In the genomic region with DNA sequence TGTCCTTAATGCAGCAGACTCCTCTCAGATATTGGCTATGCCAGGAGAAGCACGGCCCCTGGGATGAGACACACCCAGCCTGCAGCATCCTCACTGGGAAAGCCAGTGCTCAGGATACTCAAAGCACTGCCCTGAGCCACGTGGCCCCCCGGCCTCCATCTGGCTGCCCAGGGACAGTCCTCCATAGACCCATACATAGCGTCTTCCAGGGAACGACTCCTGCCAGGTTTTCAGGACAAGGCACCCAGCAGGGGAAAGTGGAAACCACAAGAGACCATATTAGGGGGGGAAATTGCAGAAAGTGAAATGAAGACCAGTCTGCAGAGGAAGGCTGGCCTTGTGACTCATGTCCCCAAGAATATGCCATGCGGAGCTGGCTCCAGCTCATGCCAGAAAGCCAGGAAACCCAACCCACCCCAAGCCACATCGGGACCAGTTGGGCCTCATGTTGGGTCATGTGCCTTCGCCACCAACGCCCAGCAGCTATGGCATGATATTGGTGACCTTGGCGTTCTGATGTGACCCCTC, we compare ENCODE assay signal across 17 mouse cellular contexts. TPM values are rescaled to one million over a fixed set of nuclear protein-coding genes. Genes with fewer than 3 reads are reported as not detected.
DNase-seq lines count a peak whose midpoint lies in the region; ATAC-seq and TF ChIP-seq lines count a peak whose summit lies in the region.
"Had no signal": no experiment of that assay in that cellular context is flagged by ENCODE, and none has a peak within 500 bp of the region (broad histone marks: within the 10 kb centered on the region; RNA-seq: fewer than 3 reads in every experiment).

No protein-coding gene starts in this region.

- peak; percentile 43 for DNase-seq in adrenal gland, adult 2 months
- no peak for DNase-seq in adrenal gland, postnatal 10 days
- DNase-seq in gastrocnemius, adult 2 months: peak; percentile 84
- no peak for DNase-seq in gastrocnemius, postnatal 36 days
- no peak for DNase-seq in kidney, postnatal 0 days (ENCODE audit: low spot score)
- DNase-seq in kidney, postnatal 10 days: no peak
- DNase-seq in Muller cell, postnatal 12 days (ENCODE audit: inconsistent ontology term): peak; percentile 79
- DNase-seq in forebrain, postnatal 0 days: no peak
- DNase-seq: B cell, adult 2 months; kidney, adult 9 months; thymus, postnatal 14 days had no signal

- intact Hi-C loops in gastrocnemius, adult 2 months (cut with DNase I): no loop called here
- intact Hi-C loops in gastrocnemius, postnatal 36 days (cut with DNase I): no loop called here

- H3K27me3 ChIP-seq in kidney, postnatal 0 days (ENCODE audit: insufficient read depth, low read length): no peaks in the 10 kb centered on the region
- no peaks in the 10 kb centered on the region for H3K27me3 ChIP-seq in forebrain, postnatal 0 days (ENCODE audit: insufficient read depth, low read length)
- H3K27me3 ChIP-seq: embryonic facial prominence, embryonic 12.5 days; stomach, embryonic 15.5 days had no signal

- 75% methylated on average over 10 of the region's 10 CpGs for WGBS in kidney, postnatal 0 days
- 79% methylated on average over 10 of the region's 10 CpGs for whole genome bisulfite sequencing in forebrain, postnatal 0 days

- H3K4me3 ChIP-seq in gastrocnemius, adult 2 months: no peak overlapping the region; the same call in 1 of the 2 replicates
- no peak overlapping the region for H3K4me3 ChIP-seq in kidney, postnatal 0 days (replicated peaks; ENCODE audit: low read depth, low read length)
- no peak overlapping the region for H3K4me3 ChIP-seq in forebrain, postnatal 0 days (ENCODE audit: low read depth, low read length)
- H3K4me3 ChIP-seq: embryonic facial prominence, embryonic 12.5 days; stomach, embryonic 15.5 days had no signal

- H3K4me2 ChIP-seq in kidney, postnatal 0 days (ENCODE audit: low read length): no peak overlapping the region
- H3K4me2 ChIP-seq in forebrain, postnatal 0 days (ENCODE audit: low read depth): no peak overlapping the region
- H3K4me2 ChIP-seq: embryonic facial prominence, embryonic 12.5 days; heart, embryonic 11.5 days; hindbrain, embryonic 14.5 days; stomach, embryonic 15.5 days had no signal

- peaks cover 38% of the 10 kb centered on the region for H3K4me1 ChIP-seq in kidney, postnatal 0 days (replicated peaks; ENCODE audit: insufficient read depth, low read length)
- no peaks in the 10 kb centered on the region for H3K4me1 ChIP-seq in forebrain, postnatal 0 days (ENCODE audit: insufficient read depth)

- TF ChIP-seq CTCF in gastrocnemius, adult 2 months (IDR thresholded peaks at IDR 0.05): no peak
- no peak for TF ChIP-seq CTCF in kidney, postnatal 0 days (IDR thresholded peaks at IDR 0.05; ENCODE audit: low read depth)
- TF ChIP-seq CTCF in forebrain, postnatal 0 days (IDR thresholded peaks at IDR 0.05; ENCODE audit: low read depth): no peak

- H3K27ac ChIP-seq in gastrocnemius, adult 2 months: peak overlapping the region; percentile 85
- H3K27ac ChIP-seq in kidney, postnatal 0 days: peak overlapping the region; percentile 64; the same call in 1 of the 2 replicates
- H3K27ac ChIP-seq in forebrain, postnatal 0 days (ENCODE audit: low read depth, low read length): no peak overlapping the region
- H3K27ac ChIP-seq: embryonic facial prominence, embryonic 12.5 days; hindbrain, embryonic 14.5 days; stomach, embryonic 15.5 days had no signal

- ATAC-seq in kidney, postnatal 0 days (replicated peaks; ENCODE audit: low FRiP score, low read depth): no peak
- no peak for ATAC-seq in forebrain, postnatal 0 days
- ATAC-seq: forebrain, embryonic 14.5 days had no signal

- H3K9ac ChIP-seq in kidney, postnatal 0 days (ENCODE audit: low read depth, low read length): no peak overlapping the region
- H3K9ac ChIP-seq in forebrain, postnatal 0 days: no peak overlapping the region
- H3K9ac ChIP-seq: embryonic facial prominence, embryonic 12.5 days; hindbrain, embryonic 14.5 days; stomach, embryonic 15.5 days had no signal

- H3K36me3 ChIP-seq in kidney, postnatal 0 days (ENCODE audit: insufficient read depth, low read length): no peaks in the 10 kb centered on the region
- peaks cover 6% of the 10 kb centered on the region; the same call in 1 of the 2 replicates for H3K36me3 ChIP-seq in forebrain, postnatal 0 days (ENCODE audit: insufficient read depth)
- H3K36me3 ChIP-seq: G1E; stomach, embryonic 15.5 days had no signal

- H3K9me3 ChIP-seq in kidney, postnatal 0 days (replicated peaks; ENCODE audit: low read length): no peaks in the 10 kb centered on the region
- H3K9me3 ChIP-seq in forebrain, postnatal 0 days (ENCODE audit: low read length): no peaks in the 10 kb centered on the region
- H3K9me3 ChIP-seq: embryonic facial prominence, embryonic 12.5 days; G1E; stomach, embryonic 15.5 days had no signal

RNA-seq across cellular contexts. Expression of gene Arhgef10l, which starts 30.9 kb away (rescaled TPM):
- 10 to 100 TPM in 1 of 2 experiments, 1 to 10 TPM in 1; 7.5 to 30.8 TPM for total RNA-seq in adrenal gland, adult 2 months (2021)
- polyA plus RNA-seq in adrenal gland, adult 2 months (2012; rRNA removed): 13.3 and 18.8 TPM in 2 replicates
- 10 to 100 TPM; 17.5 to 25.7 TPM for total RNA-seq in adrenal gland, postnatal 10 days (2021)
- total RNA-seq in gastrocnemius, adult 2 months (2021): 10 to 100 TPM; 50.9 to 66.3 TPM
- 10 to 100 TPM; 39.0 to 49.9 TPM for total RNA-seq in gastrocnemius, postnatal 36 days (2021)
- polyA plus RNA-seq in kidney, postnatal 0 days (2015; fragmentation: Nextera tagmentation; extraction: Ambion mirVana): 21.2 and 22.2 TPM in 2 replicates
- 52.5 and 59.0 TPM in 2 replicates for total RNA-seq in forebrain, postnatal 0 days (2014; rRNA removed)
- 13.8 and 16.5 TPM in 2 replicates for polyA plus RNA-seq in forebrain, postnatal 0 days (2015; fragmentation: Nextera tagmentation; extraction: Ambion mirVana)

Comparison
In these comparisons a context has a peak if more than half of its experiments do, and no peak if none do; other contexts are left out.
1. DNase-seq: peak in adrenal gland, adult 2 months (single experiment), gastrocnemius, adult 2 months (single experiment) and Muller cell, postnatal 12 days (single experiment); none in adrenal gland, postnatal 10 days (single experiment), gastrocnemius, postnatal 36 days (0 of 2), kidney, postnatal 0 days (single experiment), kidney, postnatal 10 days (single experiment) and forebrain, postnatal 0 days (single experiment).